Mouse (Mus musculus): ENCODE measurements around the gene Ptpn21. TPM values are rescaled to one million over a fixed set of nuclear protein-coding genes. Genes with fewer than 3 reads are reported as not detected.

Ptpn21 gene
- total RNA-seq (2022): 10 to 100 TPM; 35.2 to 44.5 (median 39.7) TPM

DNA sequence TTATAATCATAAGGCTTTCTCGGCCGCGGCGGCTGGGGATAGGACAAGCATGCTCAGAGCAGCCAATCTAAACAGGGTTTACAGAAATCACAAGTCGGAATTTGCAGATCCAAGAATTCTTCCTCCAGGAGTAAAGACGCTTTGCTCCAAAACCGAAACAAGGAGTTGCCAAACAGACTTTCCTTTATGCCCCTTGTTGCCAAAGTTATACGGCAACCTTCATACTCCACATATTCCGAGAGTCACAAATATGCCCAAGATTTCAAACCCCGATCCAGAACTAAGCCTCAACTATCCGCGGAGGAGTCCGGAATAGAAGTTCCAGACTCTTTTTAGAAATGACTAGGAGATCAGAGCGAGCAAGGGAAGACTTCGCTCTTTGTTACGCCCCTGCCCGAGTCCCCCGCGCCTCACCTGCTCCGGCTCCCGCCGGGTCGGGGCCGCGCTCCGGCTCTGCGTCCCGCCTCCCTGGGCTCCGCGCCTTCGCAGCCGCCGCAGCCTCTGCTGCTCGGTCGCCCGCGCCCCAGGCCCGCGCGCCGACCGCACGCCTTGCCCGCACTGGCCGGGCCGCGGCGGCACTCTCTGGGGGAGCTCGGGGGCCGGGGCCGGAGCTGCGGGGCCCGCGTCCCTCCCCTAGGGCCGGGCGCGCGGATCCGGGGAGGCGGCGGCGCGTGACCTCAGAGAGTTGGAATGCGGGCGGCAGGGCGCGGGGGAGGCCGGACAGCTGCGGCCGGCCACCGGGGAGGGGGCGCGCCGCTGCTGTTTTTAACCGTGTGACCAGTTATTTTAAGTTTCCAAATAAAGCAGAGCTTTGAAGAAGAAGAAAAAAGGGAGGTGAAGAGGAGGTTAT lies at the start of gene Ptpn21:
TSS of gene Ptpn21 (minus strand) at position 455 of the 850 bp plus-strand sequence.
- peak; percentile 54 to 59 for DNase-seq (ENCODE audit: low spot score in 2 of 2)

DNA sequence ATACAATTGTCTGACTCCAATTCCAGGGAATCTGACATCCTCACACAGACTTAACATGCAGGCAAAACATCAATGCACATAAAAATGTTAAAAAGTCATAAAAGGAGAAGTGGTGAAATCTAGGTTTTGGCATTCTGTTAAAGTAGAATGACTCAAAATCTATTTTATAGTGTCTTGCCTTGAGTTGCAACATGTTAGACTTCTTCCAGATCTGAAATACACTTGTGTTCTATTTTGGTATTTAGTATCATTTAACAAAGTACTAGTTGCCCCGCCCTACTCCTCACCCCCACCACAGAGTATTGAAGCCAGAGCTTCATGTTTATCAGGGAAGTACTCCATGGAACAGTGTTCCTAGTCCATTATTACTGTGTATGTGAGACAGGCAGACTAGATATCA lies 47.0 kb upstream of the Ptpn21 start:
- DNase-seq (ENCODE audit: low spot score in 2 of 2): no peak

DNA sequence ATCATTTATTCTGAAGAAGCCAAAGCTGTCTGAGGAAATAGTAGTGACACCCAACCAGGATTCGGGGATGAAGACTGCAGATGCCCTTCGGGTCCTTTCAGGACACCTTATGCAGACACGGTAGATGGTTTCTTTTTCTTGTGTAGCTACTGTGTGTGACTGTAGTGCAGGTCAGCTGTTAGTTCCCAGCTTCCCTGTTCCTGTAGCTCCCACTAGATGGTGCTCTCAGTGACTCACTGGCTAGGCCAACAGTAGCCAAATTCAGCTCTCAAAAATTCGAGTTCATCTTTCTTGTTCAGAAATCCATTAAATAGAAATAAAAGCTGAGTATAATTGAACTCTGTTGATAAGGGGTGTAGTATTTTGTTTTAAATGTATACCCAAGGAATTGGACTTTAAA lies 41.9 kb upstream of the Ptpn21 start:
- no peak for DNase-seq (ENCODE audit: low spot score in 2 of 2)

DNA sequence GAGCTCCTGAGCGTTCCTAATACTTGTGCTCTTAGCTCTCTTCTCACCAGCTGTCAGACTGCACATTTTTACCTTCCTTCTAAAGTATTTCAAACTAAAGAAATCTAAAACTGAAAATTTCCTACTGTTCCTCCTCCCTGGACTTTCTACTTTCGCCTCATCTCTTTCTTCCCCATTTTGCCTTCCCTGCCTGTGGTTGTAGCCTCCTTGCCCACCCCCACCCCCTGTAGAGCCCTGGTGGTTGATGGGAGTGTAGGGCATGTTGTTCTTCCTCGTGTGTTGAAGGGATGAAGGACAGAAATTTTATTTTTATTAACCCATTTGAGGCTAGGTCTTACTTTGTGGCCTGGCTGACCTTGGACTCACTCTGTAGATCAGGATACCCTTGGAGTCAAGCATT lies 40.3 kb upstream of the Ptpn21 start:
- DNase-seq (ENCODE audit: low spot score in 2 of 2): no peak

DNA sequence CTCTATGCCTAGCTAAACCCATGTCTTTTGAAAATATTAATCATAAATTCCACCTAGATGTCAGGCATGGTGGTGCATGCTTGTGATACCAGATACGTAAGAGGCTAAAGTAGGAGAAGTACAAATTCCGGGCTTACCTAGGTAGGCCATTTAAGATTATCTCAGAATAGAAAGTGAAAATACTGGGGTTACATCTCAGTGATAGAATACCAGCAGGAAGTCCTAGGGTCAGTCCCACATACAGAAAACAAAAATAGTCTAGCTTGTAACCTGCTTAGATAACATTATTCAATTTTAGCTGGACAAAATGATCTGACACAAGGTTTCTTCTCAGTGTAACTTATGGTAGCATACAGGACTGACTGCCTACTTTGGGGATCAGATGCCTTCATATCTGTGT lies 29.0 kb upstream of the Ptpn21 start:
- DNase-seq (ENCODE audit: low spot score in 2 of 2): no peak

DNA sequence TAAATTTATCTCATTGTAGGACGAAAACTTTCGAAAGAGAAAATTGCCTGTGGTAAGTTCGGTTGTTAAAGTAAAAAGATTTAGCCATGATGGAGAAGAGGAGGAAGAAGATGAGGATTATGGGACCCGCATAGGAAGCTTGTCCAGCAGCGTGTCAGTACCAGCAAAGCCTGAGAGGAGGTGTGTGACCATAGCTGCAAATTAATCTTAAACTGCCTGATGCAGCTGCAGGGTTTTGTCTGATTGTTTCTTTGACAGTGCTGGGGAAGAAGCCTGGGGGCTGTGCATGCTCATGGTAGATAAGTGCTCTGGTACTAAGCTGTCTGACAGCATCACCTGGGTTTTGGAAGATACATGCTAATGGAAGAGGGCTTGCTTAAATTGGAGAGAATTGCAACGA lies 22.5 kb upstream of the Ptpn21 start:
- DNase-seq (ENCODE audit: low spot score in 2 of 2): no peak

DNA sequence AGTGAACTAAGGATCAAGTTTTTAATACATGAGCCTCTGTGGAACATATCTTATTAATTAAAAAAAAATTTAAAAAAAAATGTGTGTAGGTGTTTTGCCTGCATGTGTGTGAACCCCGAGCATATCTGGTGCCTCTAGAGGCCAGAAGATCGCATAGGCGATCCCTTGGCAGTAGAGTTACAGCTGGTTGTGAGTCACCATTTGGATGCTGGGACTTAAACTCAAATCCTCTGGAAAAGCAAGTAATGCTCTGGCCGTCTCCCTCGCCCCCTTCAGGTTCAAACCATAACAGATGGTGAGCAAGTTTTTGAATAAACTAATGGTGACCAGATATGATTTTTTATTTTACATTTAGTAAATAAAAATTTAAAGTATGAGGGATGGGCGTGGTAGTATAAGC lies 20.4 kb upstream of the Ptpn21 start:
- DNase-seq (ENCODE audit: low spot score in 2 of 2): no peak

DNA sequence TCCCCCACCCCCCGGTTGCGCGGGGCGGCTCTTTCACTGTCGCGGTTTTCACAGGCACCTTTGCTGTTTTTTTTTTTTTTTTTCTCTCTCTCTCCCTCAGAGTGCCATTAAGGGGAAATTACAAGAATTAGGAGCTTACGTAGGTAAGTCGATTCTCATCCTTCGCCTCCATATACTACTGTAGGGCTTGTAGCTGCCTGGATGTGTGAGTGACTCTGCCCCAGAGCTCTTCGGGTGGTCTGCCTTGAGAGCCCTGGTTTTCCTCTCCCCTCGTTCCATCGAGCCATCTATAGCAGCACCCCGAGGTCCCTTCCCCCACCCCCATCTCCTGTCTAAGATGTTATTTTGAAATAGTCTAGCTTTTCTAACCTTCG lies 10.2 kb upstream of the Ptpn21 start:
- DNase-seq (ENCODE audit: low spot score in 2 of 2): no peak

DNA sequence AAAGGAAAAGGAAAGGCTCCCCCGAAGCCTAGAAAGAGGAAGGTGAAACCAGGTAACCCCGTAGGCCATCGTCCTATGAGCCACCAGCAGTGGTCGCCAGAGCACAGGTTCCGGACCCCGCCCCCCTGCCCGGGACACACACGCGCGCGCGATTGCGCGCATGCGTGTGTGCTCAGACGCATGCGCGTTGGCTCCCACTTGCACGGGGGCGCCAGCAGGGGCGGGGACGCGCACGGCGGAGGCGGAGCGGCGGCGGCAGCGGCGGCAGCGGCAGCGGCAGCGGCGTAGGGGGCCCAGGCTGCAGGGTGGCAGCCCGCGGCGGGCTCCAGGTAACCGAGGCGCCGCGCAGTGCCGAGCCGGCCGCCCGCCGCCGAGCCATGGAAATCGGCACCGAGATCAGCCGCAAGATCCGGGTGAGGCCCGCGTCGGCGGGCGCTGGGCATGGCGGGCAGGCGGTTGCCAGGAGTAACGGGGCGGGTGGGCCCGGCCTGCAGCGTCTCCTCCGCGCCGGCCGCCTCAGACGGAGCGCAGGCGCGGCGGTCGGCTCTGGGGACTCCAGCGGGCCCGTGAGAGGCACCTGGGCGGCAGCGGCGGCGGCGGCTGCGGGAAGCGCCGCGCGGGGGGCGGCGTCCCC lies 9.7 kb upstream of the Ptpn21 start, which contains the start of gene Zc3h14:
TSS of gene Zc3h14 (plus strand) at position 219 of the 634 bp plus-strand sequence.
- DNase-seq (ENCODE audit: low spot score in 2 of 2): peak; percentile 84 to 89

DNA sequence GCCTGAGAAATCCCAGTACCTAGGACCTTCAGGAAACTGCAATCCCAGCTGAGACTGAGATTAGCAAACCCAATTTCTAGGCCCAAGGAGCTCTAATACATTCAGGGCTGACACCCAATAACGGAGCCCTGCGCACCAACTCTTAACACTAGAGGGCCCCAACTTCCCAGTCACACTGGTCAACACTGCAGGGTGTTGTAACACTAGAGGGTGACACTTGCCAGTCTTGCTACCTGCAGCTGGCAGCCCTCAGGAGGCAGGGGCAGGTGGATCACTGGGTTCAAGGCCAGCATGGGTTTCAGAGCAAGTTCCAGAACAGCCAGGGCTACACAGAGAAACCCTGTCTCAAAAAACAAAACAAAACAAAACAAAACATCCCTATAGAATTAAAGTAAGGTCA lies 8.9 kb upstream of the Ptpn21 start:
- peak in 1 of 2 experiments; percentile 33 for DNase-seq (ENCODE audit: low spot score in 2 of 2)

DNA sequence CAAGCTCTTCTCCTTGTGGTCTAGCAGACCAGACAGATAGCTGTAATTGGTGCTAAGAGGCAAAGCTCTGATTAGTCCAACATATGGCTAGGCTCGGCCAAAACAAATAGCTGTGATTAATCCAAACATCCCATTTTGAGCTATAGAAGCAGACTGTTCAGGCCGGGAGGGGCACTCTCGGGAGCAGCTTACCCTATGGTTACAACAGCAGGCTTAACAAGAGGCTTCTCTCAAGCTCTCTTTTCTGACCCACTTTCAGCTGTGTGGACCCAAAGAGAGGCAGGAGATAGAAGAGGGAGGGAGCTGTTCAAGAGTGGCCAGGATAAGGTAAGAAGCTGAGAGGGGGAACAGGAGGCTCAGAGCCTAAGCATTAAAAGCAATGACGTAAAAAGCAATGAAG lies 8.4 kb upstream of the Ptpn21 start:
- DNase-seq (ENCODE audit: low spot score in 2 of 2): no peak

DNA sequence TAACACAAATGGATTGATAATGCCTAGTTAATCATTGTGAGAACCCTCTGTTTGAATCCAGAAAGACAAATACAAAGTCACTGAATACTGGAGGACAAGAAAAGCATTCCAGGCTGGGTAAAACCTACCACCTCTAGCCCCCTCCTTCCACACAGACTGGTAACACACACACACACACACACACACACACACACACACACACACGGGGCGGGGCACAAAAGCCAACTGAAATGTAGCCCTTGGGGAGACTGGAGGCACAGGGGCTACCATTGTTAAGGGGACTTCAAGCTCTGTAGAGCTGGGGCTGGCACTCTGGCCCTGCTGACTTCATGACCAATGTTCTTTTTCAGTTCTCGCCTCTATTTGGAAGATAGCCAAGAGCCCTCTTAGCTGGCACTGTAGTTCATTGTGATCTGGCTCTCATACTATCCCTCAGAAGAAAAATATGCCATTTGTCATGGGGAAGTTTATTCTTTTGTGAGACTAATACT lies 3.9 kb upstream of the Ptpn21 start:
- DNase-seq (ENCODE audit: low spot score in 2 of 2): no peak

DNA sequence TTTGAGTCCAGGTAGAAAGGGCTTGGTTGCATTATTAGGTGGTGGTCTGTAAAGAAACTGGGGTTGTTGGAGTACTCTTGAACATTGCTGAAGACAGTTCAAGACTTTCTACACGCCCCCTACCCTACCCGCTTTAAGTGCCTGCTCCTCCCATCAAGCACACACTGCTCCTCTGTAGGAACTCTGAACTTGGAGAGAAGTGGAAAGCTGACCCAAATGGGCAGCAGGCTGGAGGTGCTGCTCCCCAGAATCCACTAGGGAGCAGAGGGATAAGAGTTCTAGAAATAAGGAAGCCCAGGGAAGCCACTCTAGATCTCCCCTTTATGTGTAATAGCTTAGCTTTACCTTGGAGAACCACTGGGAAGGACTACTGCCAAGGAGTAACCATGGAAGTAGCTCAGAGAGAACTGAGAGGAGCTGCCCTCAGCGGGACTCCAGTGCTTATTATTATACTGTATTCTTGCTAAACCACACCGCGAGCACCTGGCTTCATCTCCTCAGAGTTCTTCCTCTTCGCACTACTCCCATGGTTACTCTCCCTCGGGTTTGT lies 671 bp upstream of the Ptpn21 start:
- DNase-seq (ENCODE audit: low spot score in 2 of 2): no peak

DNA sequence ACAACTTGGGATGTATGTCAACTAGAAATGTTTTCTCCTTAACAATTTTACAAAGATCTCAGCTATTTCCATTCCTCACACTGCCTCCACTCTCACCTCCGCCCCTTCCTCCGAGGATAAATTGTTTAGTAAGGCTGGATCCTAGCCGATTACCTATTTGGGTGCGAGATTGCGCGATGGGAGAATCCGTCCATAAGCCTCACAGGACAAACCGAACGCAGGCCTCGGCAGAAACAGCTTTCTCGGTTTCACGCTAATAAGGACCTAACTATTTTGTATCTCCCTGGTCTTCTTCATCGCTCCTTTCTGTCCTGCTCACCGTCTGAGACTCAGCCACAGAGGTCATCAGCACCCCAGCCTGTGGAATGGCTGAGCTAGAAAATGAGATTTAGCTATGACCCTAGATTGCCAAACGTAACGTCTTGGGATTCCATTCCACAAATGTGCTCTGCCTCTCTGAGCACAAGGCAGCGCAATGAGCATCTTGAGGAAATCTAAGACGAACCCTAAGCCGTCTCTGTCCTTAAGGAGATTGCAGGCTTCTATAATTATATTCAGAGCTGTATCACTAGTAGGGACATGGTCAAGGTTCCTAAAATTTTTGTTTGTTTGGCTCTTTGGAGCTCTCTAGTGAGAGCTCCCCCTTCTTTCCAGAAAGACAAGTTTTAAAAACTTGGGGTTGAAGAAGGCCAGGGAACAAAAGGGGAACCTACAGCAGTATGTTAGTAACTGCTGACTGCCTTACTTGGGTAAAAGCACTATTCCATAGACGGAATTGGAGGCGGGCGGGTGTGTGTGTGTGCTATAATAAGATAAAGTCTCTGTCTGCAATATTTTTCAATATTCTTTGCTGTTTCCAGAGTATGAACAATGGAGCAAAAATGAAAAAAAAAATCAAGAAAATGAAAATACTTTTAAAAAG lies 2.1 kb downstream of the Ptpn21 start:
- DNase-seq (ENCODE audit: low spot score in 2 of 2): no peak

DNA sequence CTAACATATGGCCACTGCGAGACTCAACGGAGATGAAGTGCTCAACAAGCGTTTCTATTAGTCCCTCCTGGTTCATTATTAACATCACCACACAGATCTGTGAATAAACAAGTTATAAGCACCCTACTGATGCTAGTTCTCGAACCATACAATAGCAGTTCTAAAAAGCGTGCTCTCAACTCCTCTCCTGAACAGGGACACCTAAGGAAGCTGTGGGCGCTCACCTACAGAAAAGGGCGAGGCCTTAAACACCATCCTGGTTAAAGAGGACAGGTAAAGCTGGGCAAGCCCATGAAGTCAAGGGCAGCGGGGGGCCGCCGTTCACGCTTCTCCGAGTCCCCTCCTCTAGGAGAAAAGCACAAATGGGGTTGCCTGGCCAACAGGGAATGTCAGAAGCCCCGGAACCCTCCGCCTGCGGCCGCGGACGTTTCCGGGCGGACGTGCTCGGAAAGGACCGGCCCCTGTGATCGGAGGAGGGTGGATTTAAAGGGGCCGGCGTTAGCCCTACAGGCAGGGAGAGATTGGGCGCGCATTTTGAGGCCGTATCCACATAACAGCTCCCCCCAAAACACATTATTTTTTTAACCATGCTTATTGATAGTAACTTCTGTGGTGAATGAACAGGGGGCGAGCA lies 2.8 kb downstream of the Ptpn21 start:
- peak; percentile 51 to 63 for DNase-seq (ENCODE audit: low spot score in 2 of 2)

DNA sequence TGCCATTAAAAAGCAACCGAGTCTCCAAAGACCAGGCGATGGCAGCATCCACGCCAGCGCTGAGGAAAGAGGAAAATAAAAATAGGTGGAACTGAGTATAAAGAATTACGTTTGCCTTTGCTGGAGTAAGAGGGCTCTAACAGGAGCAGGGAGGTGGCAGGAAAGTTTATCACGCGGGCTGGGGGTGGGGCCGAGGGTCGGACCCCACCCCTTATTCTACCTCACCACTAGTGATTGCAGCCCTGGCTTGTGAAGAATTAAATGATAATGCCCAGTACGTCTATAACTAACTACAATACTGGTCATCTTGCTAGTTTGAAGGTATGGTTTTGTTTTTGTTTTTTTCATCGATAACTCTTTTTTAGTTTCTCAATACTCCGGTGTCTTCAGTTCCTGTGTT lies 3.4 kb downstream of the Ptpn21 start:
- DNase-seq (ENCODE audit: low spot score in 2 of 2): no peak

DNA sequence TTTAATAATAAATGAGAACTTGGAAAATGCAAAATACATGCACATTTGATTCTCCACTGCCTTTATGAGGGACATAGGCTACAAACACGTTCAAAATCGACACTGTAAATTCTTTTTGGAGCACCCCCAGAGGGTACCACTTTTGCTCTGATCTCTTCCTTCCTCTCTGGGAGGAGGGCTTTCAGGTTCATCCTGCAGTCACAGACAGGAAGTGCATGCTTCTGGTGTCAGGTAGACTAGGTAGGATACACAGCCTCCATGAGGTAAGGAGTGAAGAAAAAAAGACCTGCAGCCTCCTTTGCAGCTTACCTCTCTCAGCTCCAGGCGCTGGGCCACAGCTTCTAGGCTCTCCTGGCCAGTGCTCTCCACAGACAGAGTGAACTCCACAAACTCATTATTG lies 4.0 kb downstream of the Ptpn21 start:
- no peak for DNase-seq (ENCODE audit: low spot score in 2 of 2)

DNA sequence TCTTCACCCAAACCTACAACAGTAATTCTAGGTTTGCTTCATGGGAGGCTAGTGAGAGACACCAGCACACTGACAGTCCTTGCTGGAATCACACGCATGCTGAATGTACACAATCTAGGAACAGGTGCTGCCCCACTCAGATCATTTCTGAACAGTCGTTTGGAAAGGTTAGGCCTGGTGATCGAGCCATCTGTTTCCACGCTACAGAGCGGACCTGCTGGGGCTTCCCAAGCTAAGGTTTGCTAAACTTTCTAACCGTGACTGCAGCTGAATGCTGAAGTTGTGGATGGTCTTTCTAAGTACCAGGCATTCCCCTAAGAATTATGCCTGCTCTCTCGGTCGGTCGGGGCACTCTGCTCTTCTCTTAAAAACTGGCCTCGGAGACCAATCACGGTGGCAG lies 6.5 kb downstream of the Ptpn21 start:
- DNase-seq (ENCODE audit: low spot score in 2 of 2): no peak

DNA sequence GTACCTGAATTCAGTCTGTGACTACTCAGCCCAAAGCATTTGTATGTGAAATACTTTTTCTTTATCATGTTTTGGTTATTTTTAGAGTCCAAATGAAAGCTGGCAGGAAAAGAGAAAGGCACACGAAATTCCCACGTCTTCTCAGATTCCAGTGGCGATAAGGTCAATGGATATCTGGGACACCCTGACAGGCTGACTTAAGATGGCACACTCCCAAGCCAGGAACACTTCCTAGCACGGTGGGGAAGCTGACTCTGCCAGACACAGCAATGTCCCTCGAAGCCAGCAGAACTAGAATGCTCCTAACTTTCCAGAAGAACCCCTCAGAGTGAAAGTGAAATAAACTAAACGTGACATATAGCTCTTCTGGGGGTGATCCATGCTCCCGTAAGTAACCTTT lies 10.0 kb downstream of the Ptpn21 start:
- no peak for DNase-seq (ENCODE audit: low spot score in 2 of 2)

DNA sequence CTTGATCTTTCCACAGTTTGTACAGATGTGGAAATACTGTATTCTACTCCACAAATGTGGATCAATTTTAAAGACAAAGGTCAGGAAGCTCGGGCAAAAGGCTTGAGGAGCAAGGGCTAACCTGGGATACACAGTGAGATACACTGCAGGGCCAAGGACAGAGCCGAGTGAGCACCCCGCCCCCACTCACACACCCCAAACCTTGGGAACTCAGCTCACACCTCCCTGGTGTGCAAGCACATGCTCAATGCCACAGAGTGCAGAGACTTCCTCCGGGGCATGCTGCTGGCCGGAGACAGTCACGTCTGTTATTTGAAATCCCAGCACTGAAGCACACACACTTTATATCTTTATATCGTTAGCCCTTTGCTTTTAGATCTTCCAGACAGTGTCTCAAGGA lies 11.1 kb downstream of the Ptpn21 start:
- DNase-seq (ENCODE audit: low spot score in 2 of 2): no peak

DNA sequence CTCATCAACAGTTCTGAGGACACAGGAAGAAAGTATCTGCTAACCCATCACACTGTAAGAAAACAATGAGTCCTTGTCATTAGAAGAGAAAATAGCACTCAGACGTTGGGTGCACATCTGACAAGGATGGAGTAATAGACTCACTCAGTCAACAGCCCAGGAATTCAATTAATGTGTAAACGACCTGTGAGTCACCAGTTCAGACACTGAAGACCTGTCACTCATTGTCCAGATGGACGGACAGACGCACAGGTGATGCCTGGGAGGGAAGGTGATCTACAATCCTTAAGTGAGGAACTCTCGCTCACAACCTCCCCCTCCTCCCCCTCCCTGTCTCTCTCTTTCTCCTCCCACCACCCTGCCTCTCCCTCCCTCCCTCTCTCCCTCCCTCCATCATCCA lies 12.2 kb downstream of the Ptpn21 start:
- no peak for DNase-seq (ENCODE audit: low spot score in 2 of 2)
